Mouse (Mus musculus): ENCODE results near the gene Foxd2. TPM values are rescaled to one million over a fixed set of nuclear protein-coding genes. Genes with fewer than 3 reads are reported as not detected.

Foxd2 gene
- polyA plus RNA-seq, 1 experiment from 2014 or later: not detected

- no peaks in the 10 kb centered on the region for H3K4me1 ChIP-seq (ENCODE audit: control insufficient read depth, low read depth, low read length)
- no peak overlapping the region for H3K9ac ChIP-seq (ENCODE audit: low read depth, low read length)
- no peak overlapping the region for H3K4me3 ChIP-seq (ENCODE audit: low read depth, low read length)
- H3K9me3 ChIP-seq (replicated peaks; ENCODE audit: control insufficient read depth, low read length): no peaks in the 10 kb centered on the region
- no peaks in the 10 kb centered on the region for H3K36me3 ChIP-seq (ENCODE audit: control insufficient read depth, insufficient read depth)
- WGBS (ENCODE audit: insufficient replicate concordance): 38% methylated on average over 2 of the region's 2 CpGs
- peaks cover 43% of the 10 kb centered on the region for H3K27me3 ChIP-seq (ENCODE audit: control insufficient read depth, insufficient read depth, low read depth, low read length)
- no peak overlapping the region for H3K27ac ChIP-seq (ENCODE audit: low read length)
- ATAC-seq (ENCODE audit: low read depth): no peak
- H3K4me2 ChIP-seq (ENCODE audit: low read depth, low read length): no peak overlapping the region
Observed at GRCm38 (mm10) chr4:114917091-114917490, 8.4 kb upstream of the Foxd2 start.

DNA sequence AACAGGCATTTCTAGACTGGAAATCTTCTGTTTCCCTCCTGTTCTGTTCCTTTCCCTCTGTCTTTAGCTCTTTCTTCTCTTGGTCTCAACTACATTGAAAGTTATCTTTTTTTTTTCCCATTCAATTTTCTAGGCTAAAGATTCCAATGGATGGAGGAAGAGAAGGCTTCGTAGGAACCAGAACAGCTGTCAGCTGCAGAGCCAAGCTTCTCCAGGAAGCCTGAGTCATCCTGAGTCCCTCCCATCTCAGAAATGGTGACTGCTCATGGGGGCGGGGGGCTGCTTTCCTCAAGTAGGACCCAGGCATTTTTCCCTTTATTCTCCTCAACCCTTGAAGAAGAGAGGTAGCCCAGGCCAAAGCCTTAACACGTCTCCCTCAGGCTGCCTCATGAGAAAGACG lies 7.4 kb upstream of the Foxd2 start:
- Histone ChIP-seq H3K4me3 (ENCODE audit: low read depth, low read length) (no peak overlapping the region), H3K4me1 (ENCODE audit: control insufficient read depth, low read depth, low read length) (no peaks in the 10 kb centered on the region), H3K9ac (ENCODE audit: low read depth, low read length) (no peak overlapping the region), H3K4me2 (ENCODE audit: low read depth, low read length) (no peak overlapping the region), H3K36me3 (ENCODE audit: control insufficient read depth, insufficient read depth) (no peaks in the 10 kb centered on the region), H3K9me3 (replicated peaks; ENCODE audit: control insufficient read depth, low read length) (no peaks in the 10 kb centered on the region), H3K27me3 (ENCODE audit: control insufficient read depth, insufficient read depth, low read depth, low read length) (peaks cover 53% of the 10 kb centered on the region), H3K27ac (ENCODE audit: low read length) (no peak overlapping the region)
- WGBS (ENCODE audit: insufficient replicate concordance): 30% methylated on average over 4 of the region's 4 CpGs
- ATAC-seq (ENCODE audit: low read depth): no peak

DNA sequence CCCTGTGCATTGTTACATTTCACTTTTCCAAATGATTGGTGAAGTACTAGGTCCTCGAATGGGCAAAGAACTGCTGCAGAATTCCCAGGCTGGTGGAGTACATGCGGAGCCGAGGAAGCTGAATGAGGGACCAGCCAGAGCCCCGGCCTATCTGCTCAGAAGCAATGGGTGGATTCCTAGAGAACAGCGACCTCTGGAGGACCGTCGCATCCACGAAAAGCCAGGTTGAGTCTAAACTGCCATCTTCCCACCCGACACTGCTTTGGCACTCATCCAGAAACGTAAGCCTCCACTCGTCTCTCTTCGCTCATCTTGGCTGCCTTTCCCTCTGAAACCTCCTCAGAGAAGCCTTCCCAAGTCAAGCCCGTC lies 4.9 kb upstream of the Foxd2 start:
- Histone ChIP-seq H3K27me3 (ENCODE audit: control insufficient read depth, insufficient read depth, low read depth, low read length) (peaks cover 78% of the 10 kb centered on the region), H3K4me1 (ENCODE audit: control insufficient read depth, low read depth, low read length) (peaks cover 2% of the 10 kb centered on the region; the same call in 1 of the 2 replicates), H3K9me3 (replicated peaks; ENCODE audit: control insufficient read depth, low read length) (no peaks in the 10 kb centered on the region), H3K9ac (ENCODE audit: low read depth, low read length) (no peak overlapping the region), H3K27ac (ENCODE audit: low read length) (no peak overlapping the region), H3K36me3 (ENCODE audit: control insufficient read depth, insufficient read depth) (no peaks in the 10 kb centered on the region), H3K4me2 (ENCODE audit: low read depth, low read length) (no peak overlapping the region), H3K4me3 (ENCODE audit: low read depth, low read length) (no peak overlapping the region)
- ATAC-seq (ENCODE audit: low read depth): no peak
- WGBS (ENCODE audit: insufficient replicate concordance): 2% methylated on average over 13 of the region's 13 CpGs

GRCm38 (mm10) chr4:114912705-114913593 lies 4.3 kb upstream of the Foxd2 start:
- Histone ChIP-seq H3K36me3 (ENCODE audit: control insufficient read depth, insufficient read depth) (no peaks in the 10 kb centered on the region), H3K9ac (ENCODE audit: low read depth, low read length) (no peak overlapping the region), H3K4me3 (ENCODE audit: low read depth, low read length) (no peak overlapping the region), H3K4me1 (ENCODE audit: control insufficient read depth, low read depth, low read length) (peaks cover 6% of the 10 kb centered on the region; the same call in 1 of the 2 replicates), H3K4me2 (ENCODE audit: low read depth, low read length) (no peak overlapping the region), H3K27me3 (ENCODE audit: control insufficient read depth, insufficient read depth, low read depth, low read length) (peaks cover 84% of the 10 kb centered on the region), H3K27ac (ENCODE audit: low read length) (no peak overlapping the region), H3K9me3 (replicated peaks; ENCODE audit: control insufficient read depth, low read length) (no peaks in the 10 kb centered on the region)
- 12% methylated on average over 35 of the region's 35 CpGs for WGBS (ENCODE audit: insufficient replicate concordance)
- no peak for ATAC-seq (ENCODE audit: low read depth)

DNA sequence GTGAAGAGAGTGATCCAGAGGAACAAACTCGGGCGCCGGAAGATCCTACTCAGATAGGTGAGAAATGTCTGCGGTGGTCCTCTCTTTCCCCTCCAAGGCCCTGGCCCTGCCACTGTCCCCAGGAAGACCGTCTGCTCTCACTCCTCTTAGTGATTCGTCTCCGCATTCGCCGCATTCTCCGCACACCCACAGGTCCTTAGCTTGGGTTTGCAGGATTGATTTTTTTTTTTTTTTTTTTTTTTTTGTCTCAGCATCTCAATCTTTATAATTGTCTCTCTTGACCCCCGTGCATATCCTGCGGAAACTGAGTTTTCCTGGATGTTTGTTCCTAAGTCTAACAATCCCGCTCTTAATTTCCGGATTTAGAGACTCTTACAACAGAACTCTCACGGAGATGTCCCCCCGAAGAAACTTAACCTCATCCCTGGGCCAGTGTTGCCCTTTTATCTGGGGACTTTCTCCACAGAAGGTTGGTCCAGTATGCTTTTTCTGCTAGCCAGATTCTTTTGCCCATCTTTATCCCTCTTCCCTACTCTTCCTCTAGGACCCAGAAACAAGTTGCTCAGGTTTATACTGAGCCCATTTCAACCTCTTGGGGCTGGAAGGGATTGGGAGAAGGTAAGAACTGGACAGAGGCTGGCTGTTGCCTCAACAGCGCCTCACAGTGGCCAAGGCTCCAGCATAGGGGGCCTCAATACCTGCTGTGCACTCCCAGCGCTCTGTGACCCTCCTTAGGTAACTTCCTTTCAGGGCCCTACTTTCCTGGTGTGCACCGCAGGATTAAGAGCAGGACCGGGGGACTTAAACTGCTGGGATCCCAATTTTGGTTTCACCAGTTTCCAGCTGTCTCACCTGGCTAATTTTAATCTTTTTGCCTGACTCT lies 1.2 kb upstream of the Foxd2 start:
- no peak overlapping the region for H3K9ac ChIP-seq (ENCODE audit: low read depth, low read length)
- H3K9me3 ChIP-seq (replicated peaks; ENCODE audit: control insufficient read depth, low read length): no peaks in the 10 kb centered on the region
- H3K36me3 ChIP-seq (ENCODE audit: control insufficient read depth, insufficient read depth): no peaks in the 10 kb centered on the region
- under 1% methylated on average over 20 of the region's 20 CpGs for WGBS (ENCODE audit: insufficient replicate concordance)
- peak overlapping the region; percentile 61 for H3K4me3 ChIP-seq (ENCODE audit: low read depth, low read length)
- no peak overlapping the region for H3K27ac ChIP-seq (ENCODE audit: low read length)
- ATAC-seq (ENCODE audit: low read depth): no peak
- peaks cover 6% of the 10 kb centered on the region; the same call in 1 of the 2 replicates for H3K4me1 ChIP-seq (ENCODE audit: control insufficient read depth, low read depth, low read length)
- H3K27me3 ChIP-seq (ENCODE audit: control insufficient read depth, insufficient read depth, low read depth, low read length): peaks cover 100% of the 10 kb centered on the region
- H3K4me2 ChIP-seq (ENCODE audit: low read depth, low read length): peak overlapping the region; percentile 84

DNA sequence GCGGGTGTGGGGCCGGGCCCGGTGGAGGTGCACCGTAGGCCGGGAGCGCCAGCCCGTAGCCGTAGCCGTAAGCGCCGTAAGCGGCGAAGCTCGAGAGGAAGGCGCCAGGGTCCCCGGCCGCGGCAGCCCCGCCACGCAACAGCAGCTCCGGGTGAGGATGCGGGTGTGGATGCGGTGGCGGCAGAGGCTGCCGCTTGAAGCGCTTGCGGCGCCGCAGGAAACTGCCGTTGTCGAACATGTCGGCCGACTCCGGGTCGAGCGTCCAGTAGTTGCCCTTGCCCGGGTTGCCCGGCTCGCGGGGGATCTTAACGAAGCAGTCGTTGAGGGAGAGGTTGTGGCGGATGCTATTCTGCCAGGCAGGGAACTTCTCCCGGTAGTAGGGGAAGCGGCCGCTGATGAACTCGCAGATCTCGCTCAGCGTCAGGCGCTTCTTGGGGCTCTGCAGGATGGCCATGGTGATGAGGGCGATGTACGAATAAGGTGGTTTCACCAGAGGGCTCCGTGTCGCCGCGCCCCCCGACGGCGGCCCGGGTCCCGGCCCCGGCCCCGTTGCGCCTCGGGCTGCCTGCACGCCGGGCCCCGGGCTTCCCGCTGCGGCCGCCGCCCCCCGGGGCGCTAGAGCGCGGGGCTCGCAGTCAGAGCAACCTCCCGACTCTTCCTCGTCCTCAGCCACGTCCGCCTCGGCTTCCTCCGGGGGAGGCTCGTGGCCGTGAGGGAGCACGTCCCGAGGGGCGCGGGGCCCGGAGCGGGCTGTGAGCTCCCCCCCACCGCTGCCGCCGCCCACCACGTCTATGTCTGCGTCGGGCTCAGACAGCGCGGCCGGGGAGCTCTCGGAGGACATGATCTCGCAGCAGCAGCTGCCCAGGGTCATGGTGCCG lies 483 bp downstream of the Foxd2 start:
- H3K27me3 ChIP-seq (ENCODE audit: control insufficient read depth, insufficient read depth, low read depth, low read length): peaks cover 100% of the 10 kb centered on the region
- 1% methylated on average over 100 of the region's 103 CpGs for WGBS (ENCODE audit: insufficient replicate concordance)

DNA sequence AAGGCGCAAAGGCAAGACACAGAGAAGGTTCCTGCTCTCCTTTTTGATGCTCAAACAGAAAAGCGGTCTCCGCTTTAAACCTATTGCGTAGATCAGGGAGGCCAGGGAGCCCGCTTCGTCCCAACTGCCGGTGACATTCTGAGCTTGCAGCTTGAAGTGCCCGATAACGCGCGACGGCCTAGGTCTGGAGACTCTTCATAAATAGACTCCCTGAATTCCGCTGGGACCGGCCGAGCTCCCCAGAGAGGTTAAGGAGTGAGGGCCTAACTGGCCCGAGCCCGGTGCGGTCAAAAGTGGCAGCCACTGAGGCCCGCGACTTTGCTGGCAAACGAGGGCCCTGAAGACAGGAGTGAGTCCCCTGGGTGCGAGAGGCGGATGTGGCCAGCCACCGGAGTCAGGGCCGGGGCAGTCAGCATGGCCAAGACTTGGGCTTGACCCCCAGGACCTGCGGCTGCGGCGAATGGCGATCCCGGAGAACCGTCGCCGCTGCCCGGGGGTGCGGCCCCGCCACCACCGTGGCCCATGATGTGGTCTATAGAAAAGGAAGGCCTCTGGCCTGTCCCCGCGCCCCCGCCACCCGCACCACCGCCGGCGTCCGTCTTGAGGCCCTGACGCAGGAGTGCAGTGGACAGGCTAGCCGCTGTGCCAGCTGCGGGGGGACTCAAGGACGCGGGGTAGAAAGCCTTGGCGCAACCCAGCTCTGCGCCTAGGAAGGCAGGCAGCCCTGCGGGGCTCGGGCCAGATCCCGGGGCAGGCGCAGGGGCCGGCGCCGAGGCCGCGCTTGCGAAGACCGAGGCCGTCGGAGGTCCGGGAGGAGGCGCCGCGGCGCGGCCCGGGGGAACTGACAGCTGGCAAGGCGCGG lies 1.4 kb downstream of the Foxd2 start:
- Histone ChIP-seq H3K27me3 (ENCODE audit: control insufficient read depth, insufficient read depth, low read depth, low read length) (peaks cover 100% of the 10 kb centered on the region), H3K27ac (ENCODE audit: low read length) (no peak overlapping the region), H3K36me3 (ENCODE audit: control insufficient read depth, insufficient read depth) (no peaks in the 10 kb centered on the region), H3K4me2 (ENCODE audit: low read depth, low read length) (no peak overlapping the region), H3K9me3 (replicated peaks; ENCODE audit: control insufficient read depth, low read length) (no peaks in the 10 kb centered on the region), H3K4me3 (ENCODE audit: low read depth, low read length) (peak overlapping the region; percentile 61), H3K4me1 (ENCODE audit: control insufficient read depth, low read depth, low read length) (peaks cover 6% of the 10 kb centered on the region; the same call in 1 of the 2 replicates), H3K9ac (ENCODE audit: low read depth, low read length) (no peak overlapping the region)
- WGBS (ENCODE audit: insufficient replicate concordance): 2% methylated on average over 74 of the region's 74 CpGs
- ATAC-seq (ENCODE audit: low read depth): no peak

More for the DNA sequence above, 483 bp downstream of the Foxd2 start:
- peak overlapping the region; percentile 35; the same call in 1 of the 2 replicates for H3K9ac ChIP-seq (ENCODE audit: low read depth, low read length)
- peak overlapping the region; percentile 84 for H3K4me2 ChIP-seq (ENCODE audit: low read depth, low read length)
- peak overlapping the region; percentile 61 for H3K4me3 ChIP-seq (ENCODE audit: low read depth, low read length)
- no peak overlapping the region for H3K27ac ChIP-seq (ENCODE audit: low read length)
- H3K9me3 ChIP-seq (replicated peaks; ENCODE audit: control insufficient read depth, low read length): no peaks in the 10 kb centered on the region
- peak; percentile 19; the same call in 1 of the 2 replicates for ATAC-seq (ENCODE audit: low read depth)
- peaks cover 6% of the 10 kb centered on the region; the same call in 1 of the 2 replicates for H3K4me1 ChIP-seq (ENCODE audit: control insufficient read depth, low read depth, low read length)
- no peaks in the 10 kb centered on the region for H3K36me3 ChIP-seq (ENCODE audit: control insufficient read depth, insufficient read depth)
